Mouse (Mus musculus): ENCODE data around the gene Cnih3. TPM values are rescaled to one million over a fixed set of nuclear protein-coding genes. Genes with fewer than 3 reads are reported as not detected.
A peak's percentile ranks its signal among the peaks of the same experiment; 100 is the strongest.

Cnih3 gene
- polyA plus RNA-seq, 1 experiment from 2014 or later = 0.11 TPM

- Histone ChIP-seq H3K4me3 (no peak overlapping the region), H3K9me3 (replicated peaks) (no peaks in the 10 kb centered on the region), H3K4me1 (replicated peaks) (peaks cover 5% of the 10 kb centered on the region), H3K4me2 (no peak overlapping the region), H3K36me3 (no peaks in the 10 kb centered on the region), H3K27ac (no peak overlapping the region), H3K27me3 (no peaks in the 10 kb centered on the region), H3K9ac (no peak overlapping the region)
- WGBS = 82% methylated on average over 5 of the region's 5 CpGs
- no peak for ATAC-seq (replicated peaks; ENCODE audit: insufficient number of reproducible peaks, insufficient read depth, low FRiP score, low read depth)
Observed at GRCm38 (mm10) chr1:181433263-181433662, 80.8 kb downstream of the Cnih3 start.

- H3K27ac ChIP-seq = no peak overlapping the region
- H3K9me3 ChIP-seq (replicated peaks) = no peaks in the 10 kb centered on the region
- H3K4me2 ChIP-seq = no peak overlapping the region
- H3K4me3 ChIP-seq = no peak overlapping the region
- WGBS = 56% methylated on average over 5 of the region's 5 CpGs
- no peaks in the 10 kb centered on the region for H3K36me3 ChIP-seq
- no peak overlapping the region for H3K9ac ChIP-seq
- H3K4me1 ChIP-seq (replicated peaks) = peaks cover 7% of the 10 kb centered on the region
- H3K27me3 ChIP-seq = no peaks in the 10 kb centered on the region
- no peak for ATAC-seq (replicated peaks; ENCODE audit: insufficient number of reproducible peaks, insufficient read depth, low FRiP score, low read depth)
Observed at GRCm38 (mm10) chr1:181435414-181435813, 83.0 kb downstream of the Cnih3 start.

- Histone ChIP-seq H3K9me3 (replicated peaks) (no peaks in the 10 kb centered on the region), H3K4me2 (no peak overlapping the region), H3K4me1 (replicated peaks) (peaks cover 27% of the 10 kb centered on the region), H3K27me3 (no peaks in the 10 kb centered on the region), H3K9ac (no peak overlapping the region), H3K27ac (peak overlapping the region; percentile 52), H3K36me3 (no peaks in the 10 kb centered on the region), H3K4me3 (no peak overlapping the region)
- no peak for ATAC-seq (replicated peaks; ENCODE audit: insufficient number of reproducible peaks, insufficient read depth, low FRiP score, low read depth)
- WGBS = 77% methylated on average over 8 of the region's 8 CpGs
Observed at GRCm38 (mm10) chr1:181440982-181441603, 88.7 kb downstream of the Cnih3 start.

- ATAC-seq (replicated peaks; ENCODE audit: insufficient number of reproducible peaks, insufficient read depth, low FRiP score, low read depth) = 0 out of 2 replicates have a peak, but pooled peaks have one; percentile 11
- Histone ChIP-seq H3K36me3 (no peaks in the 10 kb centered on the region), H3K9ac (no peak overlapping the region), H3K4me3 (no peak overlapping the region), H3K27ac (peak overlapping the region; percentile 52), H3K4me1 (replicated peaks) (peaks cover 33% of the 10 kb centered on the region), H3K4me2 (no peak overlapping the region), H3K27me3 (no peaks in the 10 kb centered on the region), H3K9me3 (replicated peaks) (no peaks in the 10 kb centered on the region)
- 55% methylated on average over 7 of the region's 7 CpGs for WGBS
Observed at GRCm38 (mm10) chr1:181441654-181442241, 89.3 kb downstream of the Cnih3 start.

- no peak overlapping the region for H3K4me3 ChIP-seq
- no peak overlapping the region for H3K9ac ChIP-seq
- H3K27ac ChIP-seq = no peak overlapping the region
- H3K36me3 ChIP-seq = no peaks in the 10 kb centered on the region
- H3K4me2 ChIP-seq = no peak overlapping the region
- H3K9me3 ChIP-seq (replicated peaks) = no peaks in the 10 kb centered on the region
- H3K27me3 ChIP-seq = no peaks in the 10 kb centered on the region
- WGBS = 90% methylated on average over 5 of the region's 5 CpGs
- H3K4me1 ChIP-seq (replicated peaks) = peaks cover 52% of the 10 kb centered on the region
- no peak for ATAC-seq (replicated peaks; ENCODE audit: insufficient number of reproducible peaks, insufficient read depth, low FRiP score, low read depth)
Observed at GRCm38 (mm10) chr1:181445041-181445440, 92.6 kb downstream of the Cnih3 start.

GRCm38 (mm10) chr1:181445630-181446257 lies 93.3 kb downstream of the Cnih3 start:
- H3K4me1 ChIP-seq (replicated peaks) = peaks cover 47% of the 10 kb centered on the region
- ATAC-seq (replicated peaks; ENCODE audit: insufficient number of reproducible peaks, insufficient read depth, low FRiP score, low read depth) = no peak
- H3K36me3 ChIP-seq = no peaks in the 10 kb centered on the region
- H3K27ac ChIP-seq = peak overlapping the region; percentile 75
- H3K9me3 ChIP-seq (replicated peaks) = no peaks in the 10 kb centered on the region
- H3K4me3 ChIP-seq = no peak overlapping the region
- no peaks in the 10 kb centered on the region for H3K27me3 ChIP-seq
- no peak overlapping the region for H3K4me2 ChIP-seq
- WGBS = 13% methylated on average over 1 of the region's 1 CpGs
- no peak overlapping the region for H3K9ac ChIP-seq

- Histone ChIP-seq H3K4me3 (no peak overlapping the region), H3K27ac (peak overlapping the region; percentile 75), H3K27me3 (no peaks in the 10 kb centered on the region), H3K36me3 (no peaks in the 10 kb centered on the region), H3K4me2 (peak overlapping the region; percentile 9; the same call in 1 of the 2 replicates), H3K9me3 (replicated peaks) (no peaks in the 10 kb centered on the region), H3K9ac (no peak overlapping the region), H3K4me1 (replicated peaks) (peaks cover 38% of the 10 kb centered on the region)
- peak; percentile 76 for ATAC-seq (replicated peaks; ENCODE audit: insufficient number of reproducible peaks, insufficient read depth, low FRiP score, low read depth)
- 15% methylated on average over 6 of the region's 6 CpGs for WGBS
Observed at GRCm38 (mm10) chr1:181446591-181447114, 94.2 kb downstream of the Cnih3 start.

- ATAC-seq (replicated peaks; ENCODE audit: insufficient number of reproducible peaks, insufficient read depth, low FRiP score, low read depth) = no peak
- 73% methylated on average over 4 of the region's 4 CpGs for WGBS
- Histone ChIP-seq H3K4me3 (no peak overlapping the region), H3K4me1 (replicated peaks) (peaks cover 34% of the 10 kb centered on the region), H3K27ac (peak overlapping the region; percentile 75), H3K36me3 (no peaks in the 10 kb centered on the region), H3K9ac (no peak overlapping the region), H3K9me3 (replicated peaks) (no peaks in the 10 kb centered on the region), H3K27me3 (no peaks in the 10 kb centered on the region), H3K4me2 (no peak overlapping the region)
Observed at GRCm38 (mm10) chr1:181447576-181447975, 95.1 kb downstream of the Cnih3 start.

GRCm38 (mm10) chr1:181448041-181448440 lies 95.6 kb downstream of the Cnih3 start:
- 49% methylated on average over 7 of the region's 7 CpGs for WGBS
- Histone ChIP-seq H3K4me1 (replicated peaks) (peaks cover 34% of the 10 kb centered on the region), H3K9ac (no peak overlapping the region), H3K27me3 (no peaks in the 10 kb centered on the region), H3K36me3 (no peaks in the 10 kb centered on the region), H3K27ac (peak overlapping the region; percentile 75), H3K9me3 (replicated peaks) (no peaks in the 10 kb centered on the region), H3K4me3 (no peak overlapping the region), H3K4me2 (no peak overlapping the region)
- ATAC-seq (replicated peaks; ENCODE audit: insufficient number of reproducible peaks, insufficient read depth, low FRiP score, low read depth) = 0 out of 2 replicates have a peak, but pooled peaks have one; percentile 18

- WGBS = 68% methylated on average over 6 of the region's 6 CpGs
- Histone ChIP-seq H3K4me1 (replicated peaks) (peaks cover 10% of the 10 kb centered on the region), H3K27ac (no peak overlapping the region), H3K4me2 (no peak overlapping the region), H3K36me3 (no peaks in the 10 kb centered on the region), H3K9me3 (replicated peaks) (no peaks in the 10 kb centered on the region), H3K9ac (no peak overlapping the region), H3K4me3 (no peak overlapping the region), H3K27me3 (no peaks in the 10 kb centered on the region)
- no peak for ATAC-seq (replicated peaks; ENCODE audit: insufficient number of reproducible peaks, insufficient read depth, low FRiP score, low read depth)
Observed at GRCm38 (mm10) chr1:181453106-181453505, 100.7 kb downstream of the Cnih3 start.

- WGBS = 77% methylated on average over 7 of the region's 7 CpGs
- ATAC-seq (replicated peaks; ENCODE audit: insufficient number of reproducible peaks, insufficient read depth, low FRiP score, low read depth) = no peak
Observed at GRCm38 (mm10) chr1:181456911-181457310, 104.5 kb downstream of the Cnih3 start.

More at GRCm38 (mm10) chr1:181456911-181457310, 104.5 kb downstream of the Cnih3 start:
- Histone ChIP-seq H3K4me3 (no peak overlapping the region), H3K27ac (no peak overlapping the region), H3K27me3 (no peaks in the 10 kb centered on the region), H3K36me3 (no peaks in the 10 kb centered on the region), H3K4me2 (no peak overlapping the region), H3K9ac (no peak overlapping the region), H3K4me1 (replicated peaks) (peaks cover 4% of the 10 kb centered on the region; the same call in 1 of the 2 replicates), H3K9me3 (replicated peaks) (no peaks in the 10 kb centered on the region)
